Mouse (Mus musculus): Measurements from ENCODE around the gene Zfp446.
"Not testable (repeated sequence)": the region's sequence is repeated elsewhere in the genome, so short reads cannot be mapped to it uniquely, and the experiment has no call there.

The Zfp446 gene

GRCm38 (mm10) chr7:12977682-12978389 lies at the start of gene Zfp446:
TSS of gene Zfp446 (plus strand) at chr7:12977848.
- DNase-seq (ENCODE audit: low spot score) = peak; percentile 100

GRCm38 (mm10) chr7:12933615-12934140 lies 44.0 kb upstream of the Zfp446 start:
- no peak for DNase-seq (ENCODE audit: low spot score)

GRCm38 (mm10) chr7:12934808-12935207 lies 42.8 kb upstream of the Zfp446 start:
- DNase-seq (ENCODE audit: low spot score) = no peak

- DNase-seq (ENCODE audit: low spot score) = not testable (repeated sequence)
Observed at GRCm38 (mm10) chr7:12937254-12937803, 40.3 kb upstream of the Zfp446 start.

GRCm38 (mm10) chr7:12940599-12940998 lies 37.0 kb upstream of the Zfp446 start:
- no peak for DNase-seq (ENCODE audit: low spot score)

- DNase-seq (ENCODE audit: low spot score) = no peak
Observed at GRCm38 (mm10) chr7:12943488-12943887, 34.2 kb upstream of the Zfp446 start.

GRCm38 (mm10) chr7:12949032-12949871 lies 28.4 kb upstream of the Zfp446 start:
- peak; percentile 97 for DNase-seq (ENCODE audit: low spot score)

- DNase-seq (ENCODE audit: low spot score) = no peak
Observed at GRCm38 (mm10) chr7:12949872-12950229, 27.8 kb upstream of the Zfp446 start.

- DNase-seq (ENCODE audit: low spot score) = no peak
Observed at GRCm38 (mm10) chr7:12954896-12955295, 22.8 kb upstream of the Zfp446 start.

- no peak for DNase-seq (ENCODE audit: low spot score)
Observed at GRCm38 (mm10) chr7:12957511-12957910, 20.1 kb upstream of the Zfp446 start.

GRCm38 (mm10) chr7:12958948-12959347 lies 18.7 kb upstream of the Zfp446 start:
- no peak for DNase-seq (ENCODE audit: low spot score)

GRCm38 (mm10) chr7:12959718-12960117 lies 17.9 kb upstream of the Zfp446 start:
- DNase-seq (ENCODE audit: low spot score) = no peak

- peak; percentile 61 for DNase-seq (ENCODE audit: low spot score)
Observed at GRCm38 (mm10) chr7:12961511-12962141, 16.0 kb upstream of the Zfp446 start.

- peak; percentile 94 for DNase-seq (ENCODE audit: low spot score)
Observed at GRCm38 (mm10) chr7:12965678-12966091, 12.0 kb upstream of the Zfp446 start, which contains the start of gene Zfp324. TSS of gene Zfp324 (plus strand) at chr7:12965838.

- peak; percentile 62 for DNase-seq (ENCODE audit: low spot score)
Observed at GRCm38 (mm10) chr7:12966104-12966845, 11.4 kb upstream of the Zfp446 start.

GRCm38 (mm10) chr7:12970906-12971305 lies 6.7 kb upstream of the Zfp446 start:
- DNase-seq (ENCODE audit: low spot score) = no peak

GRCm38 (mm10) chr7:12978931-12979722 lies 1.5 kb downstream of the Zfp446 start:
- no peak for DNase-seq (ENCODE audit: low spot score)

GRCm38 (mm10) chr7:12979776-12980175 lies 2.1 kb downstream of the Zfp446 start:
- DNase-seq (ENCODE audit: low spot score) = no peak

- no peak for DNase-seq (ENCODE audit: low spot score)
Observed at GRCm38 (mm10) chr7:12980291-12980690, 2.6 kb downstream of the Zfp446 start.

- DNase-seq (ENCODE audit: low spot score) = no peak
Observed at GRCm38 (mm10) chr7:12985724-12986123, 8.1 kb downstream of the Zfp446 start.

GRCm38 (mm10) chr7:12986906-12987305 lies 9.3 kb downstream of the Zfp446 start:
- no peak for DNase-seq (ENCODE audit: low spot score)

All from lung, postnatal 25 days (tissue).